Mouse (Mus musculus) G1E (cell line): ENCODE results near the gene Gpd1l. TPM values are rescaled to one million over a fixed set of nuclear protein-coding genes. Genes with fewer than 3 reads are reported as not detected.
A peak's percentile ranks its signal among the peaks of the same experiment; 100 is the strongest.

ENCODE experiments used
- ATAC-seq: 2 replicates; pipeline ENCODE4 v1.8.0; 2016; ENCODE audit warnings: mild to moderate bottlenecking; ENCODE audit not compliant: insufficient number of reproducible peaks, poor library complexity, low FRiP score, severe bottlenecking; ENCODE audit errors: extremely low read depth
- DNase-seq: peaks from one replicate; pipeline ENCODE4 v3.0.0; 2012; ENCODE audit warnings: low spot score
- H3K27me3 ChIP-seq: 2 replicates; pipeline ENCODE4 v1.6.1; 2012; ENCODE audit warnings: mild to moderate bottlenecking, low read length, inconsistent platforms; ENCODE audit not compliant: insufficient read depth
- H3K36me3 ChIP-seq: replicated peaks from 2 replicates; pipeline ENCODE3; 2012; ENCODE audit warnings: mild to moderate bottlenecking, inconsistent platforms
- H3K4me1 ChIP-seq: 2 replicates; pipeline ENCODE4 v1.6.1; 2012; ENCODE audit warnings: low read depth, low read length, inconsistent platforms, mixed read lengths; ENCODE audit not compliant: insufficient read depth
- H3K4me3 ChIP-seq: 2 replicates; pipeline ENCODE4 v1.5.1; 2012; ENCODE audit warnings: low read depth, mild to moderate bottlenecking, inconsistent platforms, low read length, moderate library complexity, mixed read lengths
- H3K9me3 ChIP-seq: replicated peaks from 2 replicates; pipeline ENCODE4 v1.6.1; 2012; ENCODE audit warnings: inconsistent platforms
- CTCF ChIP-seq: IDR thresholded peaks from 2 replicates; pipeline ENCODE4 v1.5.1; 2012; ENCODE audit warnings: low read depth, low read length, inconsistent platforms, mixed read lengths
- GATA1 ChIP-seq: IDR thresholded peaks from 2 replicates; pipeline ENCODE4 v1.6.1; 2012; ENCODE audit warnings: borderline replicate concordance, low read length, inconsistent platforms, mixed read lengths
- GATA2 ChIP-seq: IDR thresholded peaks from 2 replicates; pipeline ENCODE4 v1.6.1; 2012; ENCODE audit warnings: low read depth, low read length, inconsistent platforms, borderline replicate concordance
- POLR2AphosphoS5 ChIP-seq: IDR thresholded peaks from 2 replicates; pipeline ENCODE4 v1.6.1; 2012; ENCODE audit warnings: low read depth, low read length, inconsistent platforms; ENCODE audit not compliant: insufficient replicate concordance
- TAL1 ChIP-seq: conservative IDR thresholded peaks from 2 replicates; pipeline ENCODE4 v1.6.1; 2012; ENCODE audit warnings: low read depth, low read length, inconsistent platforms, mixed read lengths
- polyA plus RNA-seq: library from polyadenylated mRNA; stranded (reverse); fragments of >175 nt; gene quantifications from 2 replicates; pipeline ENCODE4 v1.2.3, GENCODE M21; 2012
- total RNA-seq, 2 experiments: library from RNA; stranded (forward) in 1 of 2; stranded (reverse) in 1 of 2; fragments of 200-1000 nt in 1 of 2; fragments of >200 nt in 1 of 2; fragmentation: Nextera tagmentation in 1 of 2; gene quantifications; 2 replicates each; pipeline ENCODE4 v1.2.3; 2014 to 2017

Gene Gpd1l
- total and polyA plus RNA-seq, 3 experiments: 3.4 to 7.6 (median 6.2) TPM

- Histone ChIP-seq H3K9me3 (peaks cover 33% of the 10 kb centered on the region), H3K4me3 (no peak overlapping the region), H3K4me1 (no peaks in the 10 kb centered on the region), H3K27me3 (no peaks in the 10 kb centered on the region), H3K36me3 (no peaks in the 10 kb centered on the region)
- ATAC-seq: no peak
- DNase-seq: no peak
- TF ChIP-seq POLR2AphosphoS5 (no peak), TAL1 (no peak), GATA2 (no peak), GATA1 (no peak), CTCF (no peak)
Observed at GRCm38 (mm10) chr9:114945576-114945975, 11.8 kb upstream of the Gpd1l start.

DNA sequence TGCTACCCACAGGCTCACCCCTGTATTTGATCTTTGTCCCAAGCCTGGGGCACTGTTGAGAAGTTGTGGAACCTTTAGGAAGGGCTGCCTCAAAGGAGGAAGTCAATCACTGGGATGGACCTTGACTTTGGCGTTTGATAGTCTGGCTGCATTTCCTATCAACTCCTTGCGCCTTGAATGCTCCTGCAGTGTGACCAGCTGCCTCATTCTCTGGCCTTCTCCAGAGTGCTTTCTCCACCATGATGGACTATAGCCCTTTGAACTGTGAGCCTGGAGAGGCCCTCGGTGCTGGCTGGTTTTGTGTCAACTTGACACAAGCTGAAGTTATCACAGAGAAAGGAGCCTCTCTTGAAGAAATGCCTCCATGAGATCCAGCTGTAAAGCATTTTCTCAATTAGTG is 10.9 kb upstream of the Gpd1l start:
- no peak overlapping the region for H3K4me3 ChIP-seq
- no peak for DNase-seq

GRCm38 (mm10) chr9:114936687-114937086 is 2.9 kb upstream of the Gpd1l start:
- TF ChIP-seq POLR2AphosphoS5: no peak
- no peak for TF ChIP-seq CTCF
- no peak for TF ChIP-seq GATA1
- no peak for TF ChIP-seq GATA2
- no peak for TF ChIP-seq TAL1
- DNase-seq (no peak), ATAC-seq (no peak)
- Histone ChIP-seq H3K36me3 (no peaks in the 10 kb centered on the region), H3K9me3 (peaks cover 34% of the 10 kb centered on the region), H3K4me3 (no peak overlapping the region), H3K27me3 (no peaks in the 10 kb centered on the region), H3K4me1 (peaks cover 15% of the 10 kb centered on the region)

More for the DNA sequence above, 10.9 kb upstream of the Gpd1l start:
- no peak for TF ChIP-seq CTCF
- no peak for TF ChIP-seq POLR2AphosphoS5
- TF ChIP-seq TAL1: no peak
- TF ChIP-seq GATA1: no peak
- no peak for TF ChIP-seq GATA2
- no peak for ATAC-seq
- Histone ChIP-seq H3K4me1 (no peaks in the 10 kb centered on the region), H3K27me3 (no peaks in the 10 kb centered on the region), H3K36me3 (no peaks in the 10 kb centered on the region), H3K9me3 (peaks cover 33% of the 10 kb centered on the region)

- H3K4me3 ChIP-seq: no peak overlapping the region
- TF ChIP-seq CTCF: no peak
- no peak for TF ChIP-seq TAL1
- no peak for TF ChIP-seq GATA1
- no peak for TF ChIP-seq GATA2
- no peak for TF ChIP-seq POLR2AphosphoS5
Observed at GRCm38 (mm10) chr9:114935321-114935720, 1.5 kb upstream of the Gpd1l start.

DNA sequence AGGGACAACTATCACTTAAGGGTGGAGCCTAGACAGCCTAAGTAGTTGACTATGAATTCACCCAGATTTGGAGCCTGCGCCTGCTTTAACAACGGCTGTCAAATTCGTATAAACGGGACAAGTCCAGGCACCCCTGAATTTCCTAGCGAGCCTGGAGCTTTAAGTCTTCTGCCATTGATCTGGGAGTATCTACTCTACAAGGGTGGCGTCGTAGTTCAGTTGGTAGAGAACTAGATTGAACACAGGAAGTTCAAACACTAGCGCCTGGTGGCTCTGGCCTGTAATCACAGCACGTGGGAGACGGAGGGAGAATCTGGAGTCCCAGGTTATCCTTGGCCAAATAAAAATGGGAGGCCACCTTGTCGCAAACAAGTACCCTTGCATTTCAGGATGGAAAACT is 444 bp upstream of the Gpd1l start:
- Histone ChIP-seq H3K9me3 (peaks cover 29% of the 10 kb centered on the region), H3K36me3 (no peaks in the 10 kb centered on the region), H3K4me1 (peaks cover 18% of the 10 kb centered on the region), H3K27me3 (no peaks in the 10 kb centered on the region), H3K4me3 (peak overlapping the region; percentile 80; the same call in 1 of the 2 replicates)
- no peak for TF ChIP-seq POLR2AphosphoS5
- no peak for TF ChIP-seq GATA1
- no peak for TF ChIP-seq CTCF
- no peak for ATAC-seq
- DNase-seq: no peak

More at GRCm38 (mm10) chr9:114935321-114935720, 1.5 kb upstream of the Gpd1l start:
- DNase-seq (no peak), ATAC-seq (no peak)
- Histone ChIP-seq H3K36me3 (no peaks in the 10 kb centered on the region), H3K4me1 (peaks cover 18% of the 10 kb centered on the region), H3K9me3 (peaks cover 29% of the 10 kb centered on the region), H3K27me3 (no peaks in the 10 kb centered on the region)

DNA sequence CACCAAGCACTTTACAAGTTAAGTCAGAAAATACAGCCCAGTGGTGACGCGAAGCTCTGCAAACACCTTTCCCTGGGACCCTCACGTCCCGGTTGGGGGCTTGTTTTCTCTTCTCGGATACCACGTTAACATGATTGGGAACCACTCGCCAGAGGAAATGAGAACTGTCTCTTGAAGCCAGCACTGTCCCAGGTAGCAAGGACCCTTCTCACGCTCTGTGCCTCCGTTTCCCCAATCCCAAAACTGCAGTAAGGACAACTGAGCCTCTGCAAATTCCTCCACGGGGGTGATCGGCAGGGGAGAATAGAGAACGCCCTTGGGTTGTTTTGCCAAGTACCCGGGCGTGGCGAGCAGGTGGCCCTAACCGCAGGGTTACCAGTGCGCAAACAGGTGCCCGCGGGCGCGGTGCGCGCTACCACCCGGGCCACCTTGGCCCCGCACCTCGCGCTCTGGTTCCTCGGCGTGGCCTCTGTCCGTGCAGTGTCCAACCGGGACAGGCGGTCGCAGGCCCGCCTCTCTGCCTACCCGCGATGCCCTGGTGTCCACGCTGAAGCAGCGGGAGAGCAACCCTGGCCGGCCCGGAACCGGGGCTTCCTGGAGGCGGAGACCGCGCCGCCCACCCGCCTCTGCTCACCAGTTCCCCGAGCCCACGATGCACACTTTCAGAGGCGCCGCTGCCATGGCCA is 607 bp downstream of the Gpd1l start:
- TF ChIP-seq GATA1: no peak
- no peak for TF ChIP-seq GATA2
- no peak for TF ChIP-seq POLR2AphosphoS5
- TF ChIP-seq CTCF: no peak
- TF ChIP-seq TAL1: no peak
- H3K9me3 ChIP-seq: peaks cover 26% of the 10 kb centered on the region
- H3K4me3 ChIP-seq: peak overlapping the region; percentile 80
- peaks cover 18% of the 10 kb centered on the region for H3K4me1 ChIP-seq
- H3K27me3 ChIP-seq: no peaks in the 10 kb centered on the region
- DNase-seq (peak; percentile 38), ATAC-seq (peak; percentile 11; the same call in 1 of the 2 replicates)
- H3K36me3 ChIP-seq: no peaks in the 10 kb centered on the region
